Mouse (Mus musculus) skeletal muscle tissue, adult 2 months (tissue): ENCODE measurements around the gene Crybb2.

Experiments
- DNase-seq: peaks from one replicate; pipeline ENCODE4 v3.0.0-alpha.2; 2012; ENCODE audit warnings: low read depth, low spot score

Gene Crybb2

DNA sequence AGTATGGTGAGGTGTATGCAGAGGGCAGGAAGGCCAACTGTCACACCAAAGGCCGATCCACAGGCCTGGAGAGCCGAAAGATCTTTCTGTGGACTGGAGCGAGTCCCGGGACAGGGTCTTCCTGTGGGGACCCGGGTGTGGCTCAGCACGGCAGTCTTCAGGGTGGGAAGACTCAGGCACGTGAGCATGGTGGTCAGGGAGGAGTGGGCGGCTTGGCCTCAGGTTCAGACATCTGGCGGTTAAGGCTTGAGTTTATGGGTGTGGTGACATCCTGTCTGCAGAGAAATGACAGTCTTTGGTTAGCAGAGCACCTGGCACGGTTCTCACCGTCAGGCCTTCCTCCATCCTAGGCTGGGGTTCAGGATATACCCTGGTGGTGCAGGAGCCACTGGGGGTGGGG, 20.8 kb upstream of the Crybb2 start:
- no peak for DNase-seq

DNA sequence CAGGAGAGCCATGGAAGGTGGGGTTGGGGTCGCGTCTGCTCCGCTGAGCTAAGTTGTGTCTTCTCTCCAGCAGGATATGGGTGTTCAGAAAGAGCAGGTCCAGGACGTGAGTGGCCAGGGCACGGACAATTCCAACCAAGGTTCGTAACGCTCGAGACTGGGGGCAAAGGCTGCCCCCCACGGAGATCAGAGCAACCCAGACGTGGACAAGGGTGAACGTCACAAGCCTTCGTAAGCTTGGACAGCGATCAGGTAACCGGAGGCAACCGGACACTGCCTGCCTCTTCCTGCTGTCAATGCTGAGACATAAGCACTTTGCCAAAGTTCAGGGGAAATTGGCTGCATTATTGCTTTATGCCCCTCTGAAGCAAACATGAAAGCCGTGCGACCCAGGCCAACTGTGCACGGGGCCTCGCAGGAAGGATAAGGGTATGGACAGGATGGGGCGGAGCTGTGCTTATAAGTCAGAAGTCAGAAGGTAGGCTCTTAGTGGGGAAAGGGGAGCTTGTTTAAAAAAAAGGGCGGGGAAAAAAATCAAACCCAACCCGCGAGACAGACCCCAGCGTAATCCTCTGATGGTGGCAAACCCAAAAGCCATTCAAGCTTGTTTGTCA, 20.3 kb upstream of the Crybb2 start:
- no peak for DNase-seq

DNA sequence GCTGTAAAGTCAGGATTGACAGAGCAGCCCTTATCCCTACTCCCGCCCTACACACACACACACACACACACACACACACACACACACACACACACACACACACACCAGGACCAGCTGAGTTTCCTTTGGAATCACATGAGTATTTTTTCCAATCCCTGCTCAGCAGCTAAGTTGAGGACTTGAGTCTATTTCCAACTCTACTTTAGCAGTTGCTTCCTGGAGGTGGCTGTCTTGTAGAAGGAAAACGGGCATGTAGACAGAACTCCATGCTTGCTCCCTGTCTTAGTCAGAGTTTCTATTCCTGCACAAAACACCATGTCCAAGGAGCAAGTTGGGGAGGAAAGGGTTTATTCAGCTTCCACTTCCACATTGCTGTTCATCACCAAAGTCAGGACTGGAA, 17.5 kb upstream of the Crybb2 start:
- DNase-seq, result no peak

- DNase-seq, result no peak
Observed at GRCm38 (mm10) chr5:113086990-113087389, 17.1 kb upstream of the Crybb2 start.

DNA sequence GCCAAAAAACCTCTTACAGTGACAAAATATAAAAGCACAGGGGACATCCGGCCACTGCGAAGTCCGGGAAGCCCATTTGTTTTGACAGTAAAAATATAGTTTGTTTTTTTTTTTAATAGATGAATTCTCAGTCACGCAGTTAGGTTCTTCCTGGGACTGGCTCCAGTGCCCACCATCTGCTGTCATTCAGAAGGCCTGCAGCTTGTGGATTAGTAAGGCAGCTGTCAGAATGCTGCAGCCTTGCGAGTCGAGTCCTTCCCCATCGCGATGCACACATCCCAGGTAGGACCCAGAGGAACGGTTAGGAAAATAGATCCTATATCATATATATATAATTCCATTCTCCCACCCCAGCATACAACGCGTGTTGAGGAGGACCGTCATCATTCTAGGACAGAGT, 16.5 kb upstream of the Crybb2 start:
- no peak for DNase-seq

DNA sequence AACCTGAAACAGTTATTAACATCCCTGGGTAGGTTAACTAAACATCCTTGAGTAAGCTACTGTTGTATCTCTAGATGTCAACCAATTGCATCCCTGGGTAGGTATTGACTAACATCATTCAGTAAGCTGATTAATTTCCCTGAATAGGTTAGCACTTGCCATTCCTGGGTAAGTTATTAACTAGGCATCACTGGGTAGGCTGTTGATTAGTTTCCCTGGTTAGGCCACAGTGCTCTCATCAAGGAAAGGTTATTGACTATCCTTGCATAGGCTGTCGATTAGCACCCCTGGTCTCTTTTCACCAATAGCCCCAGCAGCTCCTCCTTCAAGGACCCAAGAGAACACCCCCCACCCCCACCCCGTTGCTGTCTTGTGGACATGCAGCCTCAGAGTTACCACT, 16.0 kb upstream of the Crybb2 start:
- DNase-seq, result no peak

DNA sequence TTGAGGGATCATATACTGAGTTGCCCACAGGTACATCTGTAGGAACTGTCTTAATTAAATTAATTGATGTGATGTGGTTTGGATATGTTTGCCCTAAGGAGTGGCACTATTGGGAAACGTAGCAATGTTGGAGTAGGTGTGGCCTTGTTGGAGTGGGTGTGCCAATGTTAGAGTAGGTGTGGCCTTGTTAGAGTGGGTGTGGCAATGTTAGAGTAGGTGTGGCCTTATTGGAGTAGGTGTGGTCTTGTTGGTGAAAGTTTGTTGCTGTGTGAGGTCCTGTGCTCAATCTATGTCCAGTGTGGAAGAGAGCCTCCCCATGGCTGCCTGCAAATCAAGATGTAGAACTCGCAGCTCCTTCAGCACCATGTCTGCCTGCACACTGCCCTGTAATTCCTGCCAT, 14.4 kb upstream of the Crybb2 start:
- DNase-seq, result no peak

- no peak for DNase-seq
Observed at GRCm38 (mm10) chr5:113082356-113083168, 12.6 kb upstream of the Crybb2 start.

GRCm38 (mm10) chr5:113081439-113081838, 11.5 kb upstream of the Crybb2 start, which contains the start of gene Crybb3:
Gene Crybb3, minus strand, starts transcription at chr5:113081584.
- no peak for DNase-seq

GRCm38 (mm10) chr5:113081020-113081419, 11.1 kb upstream of the Crybb2 start:
- no peak for DNase-seq

- DNase-seq, result no peak
Observed at GRCm38 (mm10) chr5:113079783-113080182, 9.9 kb upstream of the Crybb2 start.

DNA sequence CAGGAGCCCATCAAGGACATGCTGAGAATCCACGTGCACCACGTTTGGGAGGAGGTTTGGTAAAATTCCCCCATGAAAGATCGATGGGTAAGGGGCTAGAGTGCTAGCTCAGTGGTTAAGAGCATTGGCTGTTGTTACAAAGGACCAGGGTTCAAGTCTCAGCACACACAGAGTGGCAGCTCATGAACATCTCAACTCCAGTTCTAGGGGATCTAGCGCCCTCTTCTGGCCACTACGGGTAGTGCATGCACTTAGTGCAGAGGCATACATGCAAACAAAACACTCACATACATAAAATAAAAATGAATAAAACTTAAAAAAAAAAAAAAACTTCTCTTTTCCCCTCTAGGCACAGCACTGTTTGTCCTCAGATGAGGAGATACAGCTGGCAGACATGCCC, 8.8 kb upstream of the Crybb2 start:
- no peak for DNase-seq

GRCm38 (mm10) chr5:113054308-113054707, 15.6 kb downstream of the Crybb2 start:
- peak; percentile 60 for DNase-seq

- no peak for DNase-seq
Observed at GRCm38 (mm10) chr5:113050581-113051185, 19.2 kb downstream of the Crybb2 start.

GRCm38 (mm10) chr5:113049876-113050275, 20.0 kb downstream of the Crybb2 start:
- no peak for DNase-seq

- no peak for DNase-seq
Observed at GRCm38 (mm10) chr5:113045511-113046273, 24.2 kb downstream of the Crybb2 start.

- DNase-seq, result peak; percentile 36
Observed at GRCm38 (mm10) chr5:113043531-113043930, 26.4 kb downstream of the Crybb2 start.

- DNase-seq, result peak; percentile 84
Observed at GRCm38 (mm10) chr5:113041567-113042071, 28.3 kb downstream of the Crybb2 start.

GRCm38 (mm10) chr5:113040776-113041175, 29.1 kb downstream of the Crybb2 start:
- no peak for DNase-seq

DNA sequence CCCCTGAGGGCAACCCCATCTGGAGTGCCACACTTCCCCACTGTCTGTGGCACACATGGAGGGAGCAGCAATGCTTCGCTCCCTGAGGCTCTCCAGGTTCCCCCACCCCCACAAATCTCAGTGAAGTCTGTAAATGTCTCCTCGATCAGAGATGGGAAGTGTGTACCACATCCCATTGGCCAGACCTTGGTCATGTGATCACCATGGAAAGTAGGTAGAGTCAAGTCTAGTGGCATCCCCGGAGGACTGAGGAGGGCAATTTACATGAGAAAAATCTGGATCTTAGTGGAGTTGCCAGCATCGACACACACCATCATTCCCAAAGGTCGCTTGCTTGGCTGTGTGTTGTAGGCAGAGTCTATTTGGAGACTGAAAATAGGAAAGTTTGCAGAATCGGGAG, 31.3 kb downstream of the Crybb2 start:
- no peak for DNase-seq

GRCm38 (mm10) chr5:113035094-113036047, 34.5 kb downstream of the Crybb2 start:
- DNase-seq, result no peak
